Mouse (Mus musculus): ENCODE measurements around the gene Lrrc36.

- TF ChIP-seq CTCF (IDR thresholded peaks at IDR 0.05; ENCODE audit: borderline replicate concordance, control insufficient read depth, extremely low read depth, insufficient read depth, low read length, poor library complexity) (no peak), POLR2A (IDR thresholded peaks at IDR 0.05; ENCODE audit: control insufficient read depth, extremely low read depth, insufficient read depth, low read length, poor library complexity) (no peak)
These were observed 82.3 kb downstream of the Lrrc36 start for GRCm38 (mm10) chr8:105495350-105496302.
